Mouse (Mus musculus): ENCODE data around the gene Rbm25. TPM values are rescaled to one million over a fixed set of nuclear protein-coding genes. Genes with fewer than 3 reads are reported as not detected.
A peak's percentile ranks its signal among the peaks of the same experiment; 100 is the strongest.
"Not testable (repeated sequence)": the region's sequence is repeated elsewhere in the genome, so short reads cannot be mapped to it uniquely, and the experiment has no call there.

Rbm25 gene
- total RNA-seq (2014; rRNA removed) = 54.1 and 65.1 TPM in 2 replicates
- 230 and 235 TPM in 2 replicates for polyA plus RNA-seq (2015; fragmentation: Nextera tagmentation; extraction: Ambion mirVana)

DNA sequence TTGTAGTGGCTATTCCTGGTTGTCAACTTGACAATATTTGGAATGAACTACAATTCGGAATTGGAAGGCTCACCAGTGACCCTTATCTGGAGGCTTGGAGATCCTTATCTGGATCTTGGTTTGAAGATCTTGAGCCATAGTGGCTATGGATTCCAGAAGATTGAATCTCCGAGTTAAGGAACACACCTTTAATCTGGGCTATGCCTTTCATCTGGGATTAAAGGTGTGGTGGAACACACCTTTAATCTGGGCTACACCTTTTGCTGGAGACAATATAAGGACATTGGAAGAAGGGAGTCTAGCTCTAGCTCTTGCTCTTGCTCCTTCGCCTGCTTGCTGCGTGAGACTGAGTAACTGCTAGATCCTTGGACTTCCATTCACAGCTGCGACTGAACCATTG, at the start of gene Rbm25:
Gene Rbm25, plus strand, starts transcription at position 301 of the 400 bp plus-strand sequence.
- Histone ChIP-seq H3K9ac (replicated peaks; ENCODE audit: low read length) (peak within 1 kb of the TSS; percentile 94), H3K27ac (peak within 1 kb of the TSS; percentile 96), H3K4me2 (ENCODE audit: low read depth, low read length) (peak within 1 kb of the TSS; percentile 63), H3K4me3 (ENCODE audit: low read length) (peak within 1 kb of the TSS; percentile 97)
- not testable (repeated sequence) for ATAC-seq; H3K27me3 ChIP-seq (ENCODE audit: insufficient read depth, low read length); H3K9me3 ChIP-seq (ENCODE audit: low read length); DNase-seq (ENCODE audit: low spot score); H3K4me1 ChIP-seq (ENCODE audit: insufficient read depth, low read length); H3K36me3 ChIP-seq (ENCODE audit: insufficient read depth, low read length)
- WGBS = no CpG with 5 or more reads among the region's 5 CpGs

- Histone ChIP-seq H3K9me3 (ENCODE audit: low read length) (no peaks in the 10 kb centered on the region), H3K27me3 (ENCODE audit: insufficient read depth, low read length) (no peaks in the 10 kb centered on the region), H3K4me2 (ENCODE audit: low read depth, low read length) (no peak overlapping the region), H3K9ac (replicated peaks; ENCODE audit: low read length) (no peak overlapping the region), H3K4me3 (ENCODE audit: low read length) (no peak overlapping the region), H3K36me3 (ENCODE audit: insufficient read depth, low read length) (peaks cover 3% of the 10 kb centered on the region), H3K4me1 (ENCODE audit: insufficient read depth, low read length) (no peaks in the 10 kb centered on the region), H3K27ac (no peak overlapping the region)
- no peak for ATAC-seq
- WGBS = 55% methylated on average over 4 of the region's 4 CpGs
- no peak for DNase-seq (ENCODE audit: low spot score)
- TF ChIP-seq CTCF (IDR thresholded peaks at IDR 0.05; ENCODE audit: low read depth) = no peak
Observed at GRCm38 (mm10) chr12:83582106-83582505, 48.9 kb upstream of the Rbm25 start.

- H3K9ac ChIP-seq (replicated peaks; ENCODE audit: low read length) = no peak overlapping the region
- H3K27ac ChIP-seq = no peak overlapping the region
- DNase-seq (ENCODE audit: low spot score) (no peak), ATAC-seq (no peak)
- TF ChIP-seq CTCF (IDR thresholded peaks at IDR 0.05; ENCODE audit: low read depth) = no peak
- no peaks in the 10 kb centered on the region for H3K27me3 ChIP-seq (ENCODE audit: insufficient read depth, low read length)
- H3K4me1 ChIP-seq (ENCODE audit: insufficient read depth, low read length) = no peaks in the 10 kb centered on the region
- no peak overlapping the region for H3K4me2 ChIP-seq (ENCODE audit: low read depth, low read length)
- no peak overlapping the region for H3K4me3 ChIP-seq (ENCODE audit: low read length)
- peaks cover 3% of the 10 kb centered on the region for H3K36me3 ChIP-seq (ENCODE audit: insufficient read depth, low read length)
- H3K9me3 ChIP-seq (ENCODE audit: low read length) = no peaks in the 10 kb centered on the region
- 56% methylated on average over 4 of the region's 4 CpGs for WGBS
Observed at GRCm38 (mm10) chr12:83582747-83583146, 48.3 kb upstream of the Rbm25 start.

DNA sequence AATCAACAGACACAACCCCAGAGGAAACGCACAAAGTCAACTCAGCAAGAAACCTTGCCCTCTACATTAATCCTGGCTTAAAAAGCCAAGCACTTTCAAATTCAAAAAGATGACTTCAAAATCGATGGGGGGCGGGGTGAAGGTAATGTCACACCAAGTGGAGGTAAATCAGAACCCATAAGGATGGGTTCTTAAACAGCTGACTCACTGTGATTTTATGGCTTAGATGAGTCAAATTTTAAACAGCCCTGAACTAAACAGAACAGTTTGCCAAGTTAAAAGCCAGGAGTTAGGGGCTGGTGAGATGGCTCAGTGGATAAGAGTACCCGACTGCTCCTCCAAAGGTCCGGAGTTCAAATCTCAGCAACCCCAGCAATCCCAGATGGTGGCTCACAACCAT, 44.4 kb upstream of the Rbm25 start:
- Histone ChIP-seq H3K9me3 (ENCODE audit: low read length) (no peaks in the 10 kb centered on the region), H3K9ac (replicated peaks; ENCODE audit: low read length) (no peak overlapping the region), H3K4me2 (ENCODE audit: low read depth, low read length) (no peak overlapping the region), H3K27ac (no peak overlapping the region), H3K36me3 (ENCODE audit: insufficient read depth, low read length) (peaks cover 28% of the 10 kb centered on the region), H3K4me1 (ENCODE audit: insufficient read depth, low read length) (no peaks in the 10 kb centered on the region), H3K4me3 (ENCODE audit: low read length) (no peak overlapping the region), H3K27me3 (ENCODE audit: insufficient read depth, low read length) (no peaks in the 10 kb centered on the region)
- TF ChIP-seq CTCF (IDR thresholded peaks at IDR 0.05; ENCODE audit: low read depth) = no peak
- no peak for ATAC-seq
- no peak for DNase-seq (ENCODE audit: low spot score)
- 97% methylated on average over 5 of the region's 5 CpGs for WGBS

GRCm38 (mm10) chr12:83591754-83592501, 39.1 kb upstream of the Rbm25 start:
- ATAC-seq = no peak
- Histone ChIP-seq H3K4me1 (ENCODE audit: insufficient read depth, low read length) (peaks cover 11% of the 10 kb centered on the region), H3K27me3 (ENCODE audit: insufficient read depth, low read length) (no peaks in the 10 kb centered on the region), H3K4me2 (ENCODE audit: low read depth, low read length) (no peak overlapping the region), H3K9ac (replicated peaks; ENCODE audit: low read length) (no peak overlapping the region), H3K36me3 (ENCODE audit: insufficient read depth, low read length) (peaks cover 38% of the 10 kb centered on the region; the same call in 1 of the 2 replicates), H3K4me3 (ENCODE audit: low read length) (no peak overlapping the region), H3K27ac (no peak overlapping the region), H3K9me3 (ENCODE audit: low read length) (no peaks in the 10 kb centered on the region)
- no peak for DNase-seq (ENCODE audit: low spot score)
- TF ChIP-seq CTCF (IDR thresholded peaks at IDR 0.05; ENCODE audit: low read depth) = no peak
- 83% methylated on average over 8 of the region's 8 CpGs for whole genome bisulfite sequencing

DNA sequence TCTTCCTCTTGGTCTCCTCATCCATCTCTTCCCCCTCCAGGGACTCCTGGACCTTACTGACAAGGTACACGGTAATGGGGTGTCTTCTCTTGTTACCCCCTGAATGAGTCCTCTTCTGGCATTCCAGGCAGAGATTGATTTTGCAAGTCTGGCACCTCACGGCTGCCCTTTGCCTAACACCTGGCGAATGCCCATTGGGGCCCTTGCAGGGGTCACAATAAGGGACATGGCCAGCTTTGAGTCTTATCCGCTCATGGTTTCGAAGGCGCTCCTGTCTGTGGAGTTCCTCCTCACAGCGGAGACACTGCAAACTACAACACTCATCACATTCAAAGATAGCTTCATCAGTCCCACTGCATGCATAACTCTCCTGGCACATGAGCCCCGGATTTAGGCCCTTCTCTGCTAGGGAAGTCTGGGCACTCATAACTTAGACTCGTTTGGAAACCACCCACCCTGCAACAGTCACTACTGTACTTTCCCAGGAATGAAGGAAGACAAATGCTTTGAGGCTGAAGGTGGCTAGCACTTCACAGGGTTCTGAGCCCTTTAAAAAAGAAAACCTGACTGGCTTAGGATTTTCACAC, 36.5 kb upstream of the Rbm25 start:
- 88% methylated on average over 9 of the region's 9 CpGs for WGBS
- no peak overlapping the region for H3K4me2 ChIP-seq (ENCODE audit: low read depth, low read length)
- H3K9ac ChIP-seq (replicated peaks; ENCODE audit: low read length) = no peak overlapping the region
- no peaks in the 10 kb centered on the region for H3K9me3 ChIP-seq (ENCODE audit: low read length)
- H3K4me3 ChIP-seq (ENCODE audit: low read length) = no peak overlapping the region
- peaks cover 23% of the 10 kb centered on the region; the same call in 1 of the 2 replicates for H3K36me3 ChIP-seq (ENCODE audit: insufficient read depth, low read length)
- DNase-seq (ENCODE audit: low spot score) (no peak), ATAC-seq (no peak)
- H3K27me3 ChIP-seq (ENCODE audit: insufficient read depth, low read length) = no peaks in the 10 kb centered on the region
- TF ChIP-seq CTCF (IDR thresholded peaks at IDR 0.05; ENCODE audit: low read depth) = no peak
- H3K27ac ChIP-seq = no peak overlapping the region
- peaks cover 11% of the 10 kb centered on the region for H3K4me1 ChIP-seq (ENCODE audit: insufficient read depth, low read length)
